Mouse (Mus musculus): ENCODE measurements around the gene Hist1h2ac.
"Not testable (repeated sequence)": the region's sequence is repeated elsewhere in the genome, so short reads cannot be mapped to it uniquely, and the experiment has no call there.

Gene Hist1h2ac

DNA sequence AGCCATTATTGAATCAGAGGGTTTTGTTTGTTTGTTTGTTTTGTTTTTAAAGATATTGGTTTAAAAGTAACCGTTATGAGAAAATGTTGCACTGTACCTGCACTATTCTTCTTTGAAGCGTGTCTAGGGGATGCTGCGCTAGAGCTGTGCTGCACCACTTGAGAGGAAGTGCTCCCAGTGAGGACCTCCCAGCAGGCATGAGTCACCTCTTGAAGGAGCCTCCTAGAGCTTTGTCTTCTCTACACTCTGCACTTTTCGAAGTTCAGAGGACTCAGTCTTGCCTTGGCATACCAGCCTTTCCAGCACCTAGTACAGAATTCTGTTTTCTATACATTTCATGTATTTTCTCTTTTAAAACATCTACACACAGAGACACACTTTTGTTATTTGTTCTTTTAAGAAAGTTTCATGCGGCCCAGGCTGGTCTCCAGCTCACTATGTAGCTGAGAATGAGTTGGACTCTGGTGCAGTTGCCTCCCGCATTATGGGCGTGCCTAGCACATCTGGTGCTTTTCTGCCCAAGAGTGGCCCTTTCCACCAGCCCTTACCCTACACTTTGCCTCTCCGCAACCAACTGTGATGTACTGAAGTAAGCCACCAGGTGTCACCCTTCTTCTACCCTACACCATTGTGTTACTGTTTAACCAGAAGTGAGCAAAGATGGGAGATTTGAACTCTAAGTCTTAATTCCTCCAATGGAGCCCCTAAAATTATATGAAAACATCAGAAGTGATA, 17.2 kb upstream of the Hist1h2ac start:
- DNase-seq (ENCODE audit: low spot score in 2 of 2) = peak; percentile 78 to 86

DNA sequence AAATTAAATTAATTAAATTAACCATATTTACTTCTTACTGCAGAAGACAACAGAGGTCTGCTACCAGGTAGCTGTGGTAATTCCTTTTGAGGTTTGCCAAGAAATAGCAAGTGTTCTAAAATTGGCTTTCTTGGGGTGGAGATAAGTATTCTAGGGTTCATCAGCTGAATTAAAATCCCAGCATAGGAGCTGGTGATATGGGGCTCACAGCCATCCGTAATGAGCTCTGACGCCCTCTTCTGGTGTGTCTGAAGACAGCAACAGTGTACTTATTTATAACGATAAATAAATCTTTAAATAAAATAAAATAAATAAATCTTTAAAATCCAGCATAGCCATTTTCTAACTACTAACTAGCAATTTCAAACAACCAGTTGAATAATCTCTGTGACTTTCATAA, 16.0 kb upstream of the Hist1h2ac start:
- no peak for DNase-seq (ENCODE audit: low spot score in 2 of 2)

DNA sequence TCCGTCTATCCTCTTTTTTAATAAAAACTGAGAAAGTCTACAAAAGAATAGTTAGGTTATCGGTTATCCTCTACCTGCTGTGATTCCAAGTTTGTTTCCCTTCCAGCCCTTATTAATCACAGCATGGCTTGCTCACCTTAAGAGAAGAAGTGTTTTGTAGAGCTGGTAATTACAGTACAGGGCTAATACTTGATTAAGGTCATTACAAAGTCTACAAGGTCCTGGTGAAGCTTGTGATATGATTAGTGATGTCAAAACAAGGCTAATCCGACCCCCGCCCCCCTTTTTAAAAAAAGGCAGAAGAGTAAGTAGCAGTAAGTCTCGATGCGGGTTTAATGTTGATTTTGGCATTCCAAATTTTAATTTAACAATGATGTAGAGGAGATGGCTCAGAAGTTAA, 15.2 kb upstream of the Hist1h2ac start:
- DNase-seq (ENCODE audit: low spot score in 2 of 2) = peak in 1 of 2 experiments; percentile 0

DNA sequence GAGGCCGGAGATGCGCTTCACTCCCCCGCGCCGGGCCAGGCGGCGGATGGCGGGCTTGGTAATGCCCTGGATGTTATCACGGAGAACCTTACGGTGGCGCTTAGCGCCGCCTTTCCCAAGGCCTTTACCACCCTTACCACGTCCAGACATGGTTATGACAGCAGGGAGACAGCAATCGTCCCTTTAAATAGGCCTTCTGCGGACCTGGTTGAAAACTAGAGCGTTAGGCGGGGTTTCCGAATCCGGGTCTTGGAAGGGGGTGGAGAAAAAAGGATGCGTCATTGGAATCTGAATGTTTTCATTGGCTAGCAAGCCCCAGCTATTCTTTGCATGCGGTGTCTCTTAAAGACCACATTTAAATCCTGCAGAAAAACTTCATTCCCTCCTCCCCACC, 14.5 kb upstream of the Hist1h2ac start, which contains the start of gene Hist1h4c:
Gene Hist1h4c, minus strand, starts transcription at position 155 of the 394 bp plus-strand sequence.
- peak; percentile 99 for DNase-seq (ENCODE audit: low spot score in 2 of 2)

DNA sequence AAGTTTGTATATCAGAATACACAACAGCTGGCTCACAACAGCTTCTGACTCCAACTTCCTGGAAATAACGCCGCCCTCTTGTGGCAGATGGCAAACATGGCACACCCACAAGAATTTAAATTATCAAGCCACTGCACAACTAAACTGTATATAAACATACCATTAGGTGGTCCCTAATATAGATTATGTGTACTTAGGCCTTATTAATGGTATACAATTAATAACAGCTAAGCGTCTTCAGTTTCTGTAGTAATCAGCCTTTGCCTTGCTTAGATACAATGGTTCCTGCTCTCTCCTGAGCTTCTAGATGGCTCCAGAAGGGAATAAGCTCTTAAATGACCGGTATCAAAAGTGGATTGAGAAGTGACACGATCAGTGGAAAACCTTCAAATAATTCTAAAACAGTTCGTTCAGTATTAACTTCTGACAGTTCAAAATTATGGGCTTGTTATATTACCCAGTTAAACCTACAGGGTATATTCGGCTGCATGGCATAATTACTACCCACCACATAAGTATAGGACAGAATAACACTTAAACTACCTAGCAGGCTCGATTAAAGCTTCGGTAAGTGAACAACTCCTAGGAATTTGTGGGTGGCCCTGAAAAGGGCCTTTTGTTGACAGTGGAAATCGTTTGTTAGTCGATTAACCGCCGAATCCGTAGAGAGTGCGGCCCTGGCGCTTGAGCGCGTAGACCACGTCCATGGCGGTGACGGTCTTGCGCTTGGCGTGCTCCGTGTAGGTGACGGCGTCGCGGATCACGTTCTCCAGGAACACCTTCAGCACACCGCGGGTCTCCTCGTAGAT, 13.9 kb upstream of the Hist1h2ac start:
- DNase-seq (ENCODE audit: low spot score in 2 of 2) = peak; percentile 73 to 84

DNA sequence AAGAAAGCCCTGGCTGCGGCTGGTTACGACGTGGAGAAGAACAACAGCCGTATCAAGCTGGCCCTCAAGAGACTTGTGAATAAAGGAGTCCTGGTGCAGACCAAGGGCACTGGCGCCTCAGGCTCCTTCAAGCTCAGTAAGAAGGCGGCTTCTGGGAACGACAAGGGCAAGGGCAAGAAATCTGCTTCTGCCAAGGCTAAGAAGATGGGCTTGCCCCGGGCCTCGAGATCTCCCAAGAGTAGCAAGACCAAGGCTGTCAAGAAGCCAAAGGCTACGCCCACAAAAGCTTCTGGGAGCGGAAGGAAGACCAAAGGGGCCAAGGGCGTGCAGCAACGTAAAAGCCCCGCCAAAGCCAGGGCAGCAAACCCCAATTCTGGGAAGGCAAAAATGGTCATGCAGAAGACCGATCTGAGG, 12.3 kb upstream of the Hist1h2ac start:
- DNase-seq (ENCODE audit: low spot score in 2 of 2) = peak in 1 of 2 experiments; percentile 36

DNA sequence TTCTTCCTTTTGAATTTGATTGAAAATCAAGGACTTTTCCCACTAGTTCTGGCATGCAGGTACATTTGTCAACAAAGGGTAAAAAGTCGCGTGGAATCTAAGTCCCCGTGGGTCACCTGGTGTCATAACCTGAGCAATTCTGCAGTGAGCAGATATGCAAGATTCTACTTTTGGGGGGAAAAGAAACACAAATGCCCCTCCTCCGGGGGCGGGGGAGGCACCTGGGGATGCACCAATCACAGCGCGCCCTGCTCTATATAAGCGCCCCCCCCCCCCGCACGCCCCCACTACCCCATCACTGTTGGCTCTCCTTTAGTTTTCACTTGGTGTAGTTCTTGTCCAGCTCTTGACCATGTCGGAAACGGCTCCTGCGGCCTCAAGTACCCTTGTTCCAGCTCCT, 11.8 kb upstream of the Hist1h2ac start, which contains the start of gene Hist1h1t:
Gene Hist1h1t, plus strand, starts transcription at position 301 of the 400 bp plus-strand sequence.
- peak in 1 of 2 experiments; percentile 0 for DNase-seq (ENCODE audit: low spot score in 2 of 2)

DNA sequence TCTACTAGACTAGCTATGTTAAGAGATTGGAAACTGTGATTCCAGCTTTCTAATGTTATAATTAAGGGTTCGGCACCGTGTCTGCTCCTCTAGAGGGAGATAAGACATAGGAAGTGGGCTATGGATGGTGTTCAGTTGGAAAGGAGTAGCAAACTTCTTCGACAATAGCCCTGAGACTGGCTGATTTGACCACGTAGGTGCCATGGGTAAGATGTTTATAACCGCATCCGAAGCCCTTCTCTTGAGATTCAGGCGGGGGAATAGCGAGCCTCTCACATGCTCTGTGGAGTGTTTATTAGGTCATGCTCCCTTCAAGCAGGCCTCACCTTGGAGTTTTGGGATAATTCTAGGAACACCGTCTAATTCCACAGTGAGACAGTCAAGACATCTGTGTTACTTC, 11.2 kb upstream of the Hist1h2ac start:
- peak in 1 of 2 experiments; percentile 0 for DNase-seq (ENCODE audit: low spot score in 2 of 2)

DNA sequence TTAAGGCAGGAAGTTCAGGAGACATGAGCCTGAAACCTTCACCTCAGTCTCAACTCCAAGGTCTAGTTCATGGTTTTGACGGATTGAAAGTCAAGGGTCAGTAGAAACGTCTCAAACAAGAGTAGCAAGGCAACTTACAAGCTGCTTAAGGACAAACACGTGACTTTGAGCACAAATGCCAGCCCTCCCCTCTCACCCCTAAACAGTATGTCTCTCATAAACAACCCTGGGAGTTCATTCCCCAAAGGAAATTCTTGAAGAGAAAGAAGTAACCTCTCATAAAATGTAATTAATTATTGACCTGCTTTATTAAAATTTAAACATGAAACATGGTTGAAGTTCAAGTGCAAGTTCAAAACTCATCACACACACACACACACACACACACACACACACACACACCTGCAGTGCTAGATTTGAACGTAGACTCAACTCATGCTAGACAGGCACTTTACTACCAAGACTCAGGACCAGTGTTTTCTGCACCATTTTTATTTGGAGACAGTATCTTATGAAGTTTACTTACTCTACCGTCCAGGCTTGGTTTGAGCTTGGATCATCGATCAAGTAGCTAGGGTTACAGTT, 10.2 kb upstream of the Hist1h2ac start:
- no peak for DNase-seq (ENCODE audit: low spot score in 2 of 2)

DNA sequence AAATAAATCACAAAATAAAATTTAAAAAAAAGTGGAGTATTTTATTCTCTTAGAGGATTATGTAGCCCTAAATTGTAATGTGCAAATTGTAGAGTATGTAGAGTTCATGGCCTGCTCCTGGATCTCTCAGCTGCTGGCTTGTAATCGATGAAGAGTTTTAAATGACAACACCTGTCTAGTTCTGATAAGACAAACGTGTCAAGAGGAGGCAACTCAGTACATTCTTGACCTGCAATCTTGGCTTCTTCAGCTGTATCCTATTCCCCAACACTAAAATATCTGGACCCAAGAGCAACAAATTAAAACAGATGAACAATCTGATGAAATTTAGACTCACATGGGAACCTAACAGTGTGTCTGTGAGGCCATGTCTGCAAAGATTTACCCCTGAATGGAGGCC, 5.7 kb upstream of the Hist1h2ac start:
- DNase-seq (ENCODE audit: low spot score in 2 of 2) = no peak

DNA sequence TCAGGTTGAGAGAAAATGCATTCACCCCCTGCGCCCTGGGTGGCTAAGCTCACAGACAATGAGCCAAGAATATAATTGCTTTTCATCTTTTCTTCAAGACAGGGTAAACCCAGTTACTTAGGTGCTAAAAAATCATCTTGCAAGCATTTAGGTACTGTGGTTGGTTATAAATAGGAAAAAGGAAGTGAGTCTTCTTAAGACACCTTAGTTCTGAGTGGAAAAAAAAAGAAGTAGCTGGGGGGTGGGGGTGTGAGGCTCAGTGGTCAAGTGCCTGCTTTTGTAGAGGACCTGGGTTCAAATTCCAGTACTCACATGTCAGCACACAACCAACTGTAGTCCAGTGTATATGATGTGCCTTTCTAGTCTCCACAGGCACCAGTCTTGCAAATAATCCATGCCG, 5.2 kb upstream of the Hist1h2ac start:
- DNase-seq (ENCODE audit: low spot score in 2 of 2) = no peak

DNA sequence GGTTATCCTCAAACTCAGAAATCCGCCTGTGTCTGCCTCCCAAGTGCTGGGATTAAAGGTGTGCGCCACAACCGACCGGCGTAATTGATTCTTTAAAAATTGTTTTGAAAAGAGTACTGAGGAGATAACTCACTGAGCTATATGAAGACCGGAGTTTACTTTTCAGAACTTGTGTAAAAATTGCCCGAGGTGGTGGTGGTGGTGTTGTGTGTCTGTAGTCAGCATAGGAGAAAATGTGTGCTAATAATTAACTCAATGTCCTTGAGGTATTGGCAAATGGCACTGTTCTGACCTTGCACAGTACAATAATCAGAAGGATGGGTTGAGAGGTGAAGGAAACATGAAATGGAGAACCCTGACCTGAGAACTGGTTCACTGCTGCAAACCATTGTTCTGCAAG, 4.2 kb upstream of the Hist1h2ac start:
- DNase-seq (ENCODE audit: low spot score in 2 of 2) = no peak

DNA sequence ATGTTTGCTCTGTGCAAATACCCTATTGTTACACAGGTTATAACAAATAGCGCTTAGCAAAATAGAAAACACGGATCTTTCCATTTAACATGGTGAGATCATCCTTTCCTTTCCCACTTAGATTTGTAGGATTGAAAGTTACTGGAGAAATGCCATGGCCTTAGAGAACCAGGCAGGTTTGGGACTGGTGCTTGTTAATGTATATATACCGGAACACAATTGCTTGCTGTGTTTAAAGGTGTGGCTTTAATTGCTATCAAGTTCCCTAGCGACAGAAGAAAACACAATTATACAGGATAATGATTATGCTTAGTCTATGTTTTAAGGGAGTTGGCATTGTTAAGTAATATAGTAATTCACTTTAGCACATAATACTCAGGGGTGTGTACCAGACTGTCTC, 3.4 kb upstream of the Hist1h2ac start:
- no peak for DNase-seq (ENCODE audit: low spot score in 2 of 2)

DNA sequence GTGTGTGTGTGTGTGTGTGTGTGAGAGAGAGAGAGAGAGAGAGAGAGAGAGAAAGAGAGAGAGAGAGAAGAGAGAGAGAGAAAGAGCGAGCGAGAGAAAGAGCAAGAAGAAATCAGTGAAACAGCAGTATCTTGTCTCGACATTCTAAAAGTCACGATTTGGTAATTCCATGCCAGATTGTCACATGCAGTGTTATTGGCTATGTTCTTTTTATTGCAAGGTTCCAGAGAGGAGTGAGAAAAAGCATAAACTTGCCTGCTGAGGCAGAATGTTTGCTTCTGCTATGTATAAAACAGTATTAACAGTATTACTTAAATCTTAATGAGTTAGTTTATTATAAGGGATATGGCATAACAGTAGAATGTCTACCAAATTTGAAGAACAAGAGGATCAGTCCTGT, 2.2 kb upstream of the Hist1h2ac start:
- no peak for DNase-seq (ENCODE audit: low spot score in 2 of 2)

DNA sequence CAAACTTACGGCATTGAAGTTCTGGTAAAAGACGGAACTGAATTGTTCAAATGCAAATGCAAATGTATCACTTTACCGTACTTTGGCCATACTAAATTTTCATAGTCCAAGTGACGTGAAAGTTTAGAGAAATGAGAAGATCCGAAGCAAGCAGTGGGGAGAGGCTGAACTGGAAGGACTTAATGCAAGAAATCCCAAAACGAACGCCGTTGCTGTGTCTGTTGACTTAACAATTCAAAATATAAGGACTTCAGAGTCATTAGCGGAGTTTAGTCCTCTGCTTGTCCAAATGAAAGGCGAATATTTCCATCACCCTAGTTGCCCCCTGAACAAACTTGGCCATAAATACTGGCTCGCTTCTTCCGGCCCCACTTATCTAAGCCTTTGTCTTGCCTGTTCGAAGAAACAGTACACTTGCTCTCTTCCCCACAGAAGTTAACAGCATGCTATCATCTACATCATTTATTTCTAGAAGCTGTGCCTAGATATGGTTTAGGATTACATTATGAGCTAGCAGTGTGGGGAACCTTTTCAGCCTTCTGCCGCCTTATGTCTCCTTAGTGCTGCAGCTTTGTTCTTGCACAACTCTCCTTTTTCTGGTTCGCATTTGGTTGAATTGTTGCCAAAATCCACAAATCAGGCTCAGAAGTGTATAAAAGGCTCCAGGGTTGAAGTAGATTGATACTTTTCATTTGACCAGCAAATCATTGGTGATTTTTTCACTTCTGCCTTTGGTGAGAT, 1.5 kb upstream of the Hist1h2ac start:
- DNase-seq (ENCODE audit: low spot score in 2 of 2) = peak; percentile 27 to 48

DNA sequence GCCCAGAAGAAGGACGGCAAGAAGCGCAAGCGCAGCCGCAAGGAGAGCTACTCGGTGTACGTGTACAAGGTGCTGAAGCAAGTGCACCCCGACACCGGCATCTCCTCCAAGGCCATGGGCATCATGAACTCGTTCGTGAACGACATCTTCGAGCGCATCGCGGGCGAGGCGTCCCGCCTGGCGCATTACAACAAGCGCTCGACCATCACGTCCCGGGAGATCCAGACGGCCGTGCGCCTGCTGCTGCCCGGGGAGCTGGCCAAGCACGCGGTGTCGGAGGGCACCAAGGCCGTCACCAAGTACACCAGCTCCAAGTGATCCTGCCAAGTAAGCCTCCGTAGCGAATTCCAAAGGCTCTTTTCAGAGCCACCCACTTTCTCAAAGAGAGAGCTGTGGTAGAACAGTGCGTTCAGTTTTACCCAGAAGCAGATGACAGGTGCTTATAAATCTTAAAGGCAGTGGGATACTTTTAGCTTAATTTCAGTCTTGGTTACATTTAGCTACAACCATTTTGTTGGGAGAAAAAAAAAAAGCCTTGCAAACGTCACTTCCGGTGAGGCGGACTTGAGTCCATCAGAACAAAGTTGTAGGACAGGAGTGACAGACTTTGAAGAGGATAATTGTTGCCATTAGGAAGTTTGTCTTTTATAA, 672 bp upstream of the Hist1h2ac start:
- DNase-seq (ENCODE audit: low spot score in 2 of 2) = peak; percentile 67 to 81

DNA sequence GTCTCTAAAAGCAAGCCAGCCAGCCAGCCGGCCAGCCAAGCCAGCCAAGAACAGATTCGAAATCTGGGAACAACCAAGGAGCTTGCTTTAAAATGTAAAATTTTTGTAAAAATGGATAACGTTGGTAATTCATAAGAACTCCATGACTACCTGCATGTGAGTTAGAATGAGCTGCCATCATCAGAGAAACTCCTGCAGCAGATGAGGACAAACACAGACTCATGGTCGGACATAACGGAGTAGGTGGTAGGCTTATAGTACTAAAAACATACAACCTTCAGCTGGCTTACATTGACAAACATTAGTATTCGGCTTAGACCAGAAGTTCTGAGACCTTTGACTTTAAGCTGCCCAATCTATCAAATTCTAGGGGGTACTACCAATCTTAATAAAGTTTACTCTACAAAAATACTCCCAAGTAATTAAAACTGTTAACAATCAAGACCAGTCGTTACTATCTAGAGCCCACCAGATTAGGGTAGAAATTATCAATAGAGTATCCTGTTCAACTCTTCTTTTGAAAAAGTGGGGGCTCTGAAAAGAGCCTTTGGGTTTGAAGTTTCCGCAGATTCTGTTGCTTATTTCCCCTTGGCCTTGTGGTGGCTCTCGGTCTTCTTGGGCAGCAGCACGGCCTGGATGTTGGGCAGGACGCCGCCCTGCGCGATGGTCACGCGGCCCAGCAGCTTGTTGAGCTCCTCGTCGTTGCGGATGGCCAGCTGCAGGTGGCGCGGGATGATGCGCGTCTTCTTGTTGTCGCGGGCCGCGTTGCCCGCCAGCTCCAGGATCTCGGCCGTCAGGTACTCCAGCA, 597 bp downstream of the Hist1h2ac start:
- DNase-seq (ENCODE audit: low spot score in 2 of 2) = not testable (repeated sequence)

DNA sequence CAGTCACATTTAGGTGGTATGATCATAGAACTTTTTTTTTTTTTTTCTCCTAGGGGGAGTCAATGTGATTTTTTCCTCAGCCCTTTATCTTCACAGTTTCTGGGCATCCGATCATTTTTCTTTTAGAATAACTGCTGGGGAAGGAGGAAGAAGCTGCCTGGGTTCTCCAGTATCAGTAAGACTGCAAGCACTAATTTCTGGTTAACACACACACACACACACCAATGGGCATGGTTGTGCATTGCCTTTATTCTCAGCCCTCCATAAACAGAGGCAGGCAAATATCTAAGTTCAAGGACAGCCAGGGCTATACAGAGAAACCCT, 1.2 kb downstream of the Hist1h2ac start:
- DNase-seq (ENCODE audit: low spot score in 2 of 2) = no peak

DNA sequence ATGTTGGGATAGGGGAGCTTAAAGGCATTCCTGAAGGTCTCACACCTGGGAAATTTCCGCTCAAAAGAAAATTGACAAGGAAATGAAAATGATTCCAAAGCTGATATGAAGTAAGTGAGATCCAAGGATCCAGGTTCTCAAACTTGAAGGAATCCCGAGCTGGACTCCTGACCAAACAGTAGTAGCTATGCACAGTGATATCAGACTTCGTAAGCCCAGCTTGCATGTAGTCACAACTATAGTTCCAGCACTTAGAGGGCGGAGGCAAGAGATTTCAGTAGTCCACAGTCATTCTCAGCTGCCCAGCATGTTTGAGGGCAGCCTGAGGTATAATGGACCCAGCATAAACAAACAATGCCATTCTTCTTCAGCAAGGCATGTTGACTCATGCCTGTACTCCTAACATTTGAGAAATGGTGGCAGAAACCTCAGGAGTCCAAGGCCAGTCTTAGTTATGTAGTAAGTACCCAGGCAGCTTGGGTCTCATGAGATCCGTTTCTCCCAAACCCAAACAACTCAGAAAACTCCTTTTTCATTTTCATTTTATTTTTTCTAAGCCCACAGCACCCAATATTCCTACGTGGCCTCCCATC, 1.7 kb downstream of the Hist1h2ac start:
- DNase-seq (ENCODE audit: low spot score in 2 of 2) = no peak

DNA sequence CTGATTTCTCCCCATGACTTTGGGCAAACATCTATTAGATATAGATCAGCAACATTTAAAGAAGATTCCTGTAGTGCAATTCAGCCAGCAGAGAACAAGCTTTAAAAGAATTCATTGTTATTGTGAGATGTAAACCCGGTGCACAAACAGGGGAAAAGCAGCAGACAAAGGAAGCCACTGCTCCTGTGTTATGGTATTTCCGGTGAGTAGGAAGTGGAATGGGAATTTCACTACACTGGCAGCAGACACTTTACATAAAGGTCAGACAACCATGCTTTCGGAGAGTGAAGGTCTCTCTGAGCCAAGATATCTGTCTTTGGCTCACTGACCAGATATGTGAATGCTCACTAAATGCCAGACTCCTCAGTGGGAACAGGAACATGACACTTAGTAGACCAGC, 21.2 kb downstream of the Hist1h2ac start:
- no peak for DNase-seq (ENCODE audit: low spot score in 2 of 2)
